In genomic region chr11:100791457-100792049, GRCm38 (mm10) we compare ENCODE assay signal across 14 mouse cellular contexts. TPM values are rescaled to one million over a fixed set of nuclear protein-coding genes. Genes with fewer than 3 reads are reported as not detected.
DNase-seq lines count a peak whose midpoint lies in the region; ATAC-seq and TF ChIP-seq lines count a peak whose summit lies in the region.
"Had no signal": no experiment of that assay in that cellular context is flagged by ENCODE, and none has a peak within 500 bp of the region (broad histone marks: within the 10 kb centered on the region; RNA-seq: fewer than 3 reads in every experiment).

No protein-coding gene starts in this region.

- H3K36me3 ChIP-seq in heart, embryonic 11.5 days (ENCODE audit: control insufficient read depth, insufficient read depth, low read length) = peaks cover 23% of the 10 kb centered on the region
- H3K36me3 ChIP-seq in testis, adult 2 months (ENCODE audit: control insufficient read depth, insufficient read depth, low read length) = no peaks in the 10 kb centered on the region
- H3K36me3 ChIP-seq in liver, embryonic 11.5 days (ENCODE audit: control insufficient read depth, insufficient read depth, low read length) = peaks cover 26% of the 10 kb centered on the region

- TF ChIP-seq CTCF in testis, adult 2 months (IDR thresholded peaks at IDR 0.05; ENCODE audit: control insufficient read depth, insufficient read depth, insufficient replicate concordance, low read depth, low read length) = no peak

- WGBS in heart, embryonic 11.5 days (ENCODE audit: insufficient replicate concordance) = 82% methylated on average over 2 of the region's 2 CpGs
- WGBS in liver, embryonic 11.5 days = 57% methylated on average over 2 of the region's 2 CpGs

- H3K4me3 ChIP-seq in heart, embryonic 11.5 days (ENCODE audit: low read depth, low read length) = no peak overlapping the region
- H3K4me3 ChIP-seq in testis, adult 2 months (ENCODE audit: control insufficient read depth, low read depth, low read length) = no peak overlapping the region
- H3K4me3 ChIP-seq in liver, embryonic 11.5 days (ENCODE audit: low read depth, low read length) = no peak overlapping the region
- H3K4me3 ChIP-seq: forebrain, embryonic 10.5 days; stomach, embryonic 15.5 days had no signal

- peak; percentile 95 for DNase-seq in heart, adult 11 months
- no peak for DNase-seq in testis, postnatal 10 days (ENCODE audit: low spot score)
- DNase-seq in heart, postnatal 4 days = peak; percentile 41
- no peak for DNase-seq in left cerebral cortex, adult 8-10 months (ENCODE audit: low spot score in 2 of 2)
- no peak for DNase-seq in liver, embryonic 11.5 days (ENCODE audit: low spot score)
- DNase-seq: liver, postnatal 0 days had no signal

- H3K27me3 ChIP-seq in heart, embryonic 11.5 days (ENCODE audit: control insufficient read depth, insufficient read depth, low read length) = no peaks in the 10 kb centered on the region
- H3K27me3 ChIP-seq in testis, adult 2 months (ENCODE audit: control insufficient read depth, insufficient read depth, low read length) = no peaks in the 10 kb centered on the region
- no peaks in the 10 kb centered on the region for H3K27me3 ChIP-seq in liver, embryonic 11.5 days (replicated peaks; ENCODE audit: control insufficient read depth, insufficient read depth, low read length)
- H3K27me3 ChIP-seq: stomach, embryonic 15.5 days had no signal

- no peaks in the 10 kb centered on the region for H3K9me3 ChIP-seq in heart, embryonic 11.5 days (replicated peaks; ENCODE audit: control insufficient read depth, low read length)
- no peaks in the 10 kb centered on the region for H3K9me3 ChIP-seq in liver, embryonic 11.5 days (ENCODE audit: control insufficient read depth, low read length)
- H3K9me3 ChIP-seq: forebrain, embryonic 10.5 days; stomach, embryonic 15.5 days had no signal

- ATAC-seq in heart, embryonic 11.5 days (replicated peaks; ENCODE audit: insufficient number of reproducible peaks, low FRiP score, low TSS enrichment) = no peak
- ATAC-seq in liver, embryonic 11.5 days (replicated peaks; ENCODE audit: low FRiP score) = no peak
- ATAC-seq in CD4-positive, CD25-positive, alpha-beta regulatory T cell, adult 4 months = no peak
- ATAC-seq: liver, postnatal 0 days had no signal

- H3K27ac ChIP-seq in heart, embryonic 11.5 days (ENCODE audit: low read depth, low read length) = no peak overlapping the region
- H3K27ac ChIP-seq in testis, adult 2 months (ENCODE audit: control insufficient read depth, insufficient read depth, low read depth, low read length) = peak overlapping the region; percentile 74
- no peak overlapping the region for H3K27ac ChIP-seq in liver, embryonic 11.5 days (ENCODE audit: low read depth, low read length)
- H3K27ac ChIP-seq: forebrain, embryonic 10.5 days; stomach, embryonic 15.5 days had no signal

- H3K9ac ChIP-seq in heart, embryonic 11.5 days (ENCODE audit: low read depth, low read length) = no peak overlapping the region
- no peak overlapping the region for H3K9ac ChIP-seq in liver, embryonic 11.5 days (ENCODE audit: low read depth, low read length)
- H3K9ac ChIP-seq: liver, postnatal 0 days; stomach, embryonic 15.5 days had no signal

- H3K4me2 ChIP-seq in heart, embryonic 11.5 days = no peak overlapping the region
- H3K4me2 ChIP-seq in liver, embryonic 11.5 days = no peak overlapping the region
- H3K4me2 ChIP-seq: stomach, embryonic 15.5 days had no signal

- H3K4me1 ChIP-seq in heart, embryonic 11.5 days (ENCODE audit: control insufficient read depth, insufficient read depth, low read length) = no peaks in the 10 kb centered on the region
- H3K4me1 ChIP-seq in testis, adult 2 months (ENCODE audit: control insufficient read depth, insufficient read depth, low read length) = peaks cover 2% of the 10 kb centered on the region; the same call in 1 of the 2 replicates
- H3K4me1 ChIP-seq in liver, embryonic 11.5 days (replicated peaks; ENCODE audit: control insufficient read depth, insufficient read depth, low read length) = no peaks in the 10 kb centered on the region
- H3K4me1 ChIP-seq: stomach, embryonic 15.5 days had no signal

- no peak for TF ChIP-seq POLR2A in testis, adult 2 months (IDR thresholded peaks at IDR 0.05; ENCODE audit: control insufficient read depth, low read depth, low read length)

RNA-seq across cellular contexts. Expression of gene Ghdc, which starts 20.8 kb away (rescaled TPM):
- 3.8 and 5.3 TPM in 2 replicates for polyA plus RNA-seq in heart, embryonic 11.5 days (2014; fragmentation: Nextera tagmentation; extraction: Ambion mirVana)
- 1.3 and 1.6 TPM in 2 replicates for polyA plus RNA-seq in testis, adult 2 months (2012; rRNA removed)
- 1 to 10 TPM; 7.8 to 9.9 TPM for total RNA-seq in heart, postnatal 4 days (2021)
- 1 to 10 TPM; 6.6 to 9.2 (median 8.0) TPM for total RNA-seq in left cerebral cortex, adult 8-10 months (2022)
- 3.1 and 3.8 TPM in 2 replicates for polyA plus RNA-seq in liver, embryonic 11.5 days (2014; fragmentation: Nextera tagmentation; extraction: Ambion mirVana)
- polyA plus RNA-seq in CD4-positive, CD25-positive, alpha-beta regulatory T cell, adult 4 months (2017; shearing (Covaris generic)) = 1 to 10 TPM; 2.7 to 3.1 TPM

RNA-seq across cellular contexts. Expression of gene Hcrt, which starts 28.8 kb away (rescaled TPM):
- not detected in 2 replicates for polyA plus RNA-seq in heart, embryonic 11.5 days (2014; fragmentation: Nextera tagmentation; extraction: Ambion mirVana)
- 0.36 TPM in 1 of 2 replicates, not detected in the other for polyA plus RNA-seq in testis, adult 2 months (2012; rRNA removed)
- total RNA-seq in heart, postnatal 4 days (2021) = not detected
- not detected for total RNA-seq in left cerebral cortex, adult 8-10 months (2022)
- not detected in 2 replicates for polyA plus RNA-seq in liver, embryonic 11.5 days (2014; fragmentation: Nextera tagmentation; extraction: Ambion mirVana)
- polyA plus RNA-seq in CD4-positive, CD25-positive, alpha-beta regulatory T cell, adult 4 months (2017; shearing (Covaris generic)) = not detected
- total RNA-seq: monocyte, adult 5-6 weeks had no signal
- polyA plus RNA-seq: cerebellum, adult 2 months; forebrain, embryonic 10.5 days; hindbrain, embryonic 11.5 days; liver, postnatal 0 days; stomach, embryonic 15.5 days had no signal

RNA-seq across cellular contexts. Expression of gene Kcnh4, which starts 31.8 kb away (rescaled TPM):
- polyA plus RNA-seq in heart, embryonic 11.5 days (2014; fragmentation: Nextera tagmentation; extraction: Ambion mirVana) = not detected in 2 replicates
- 0.40 and 0.51 TPM in 2 replicates for polyA plus RNA-seq in testis, adult 2 months (2012; rRNA removed)
- not detected for total RNA-seq in heart, postnatal 4 days (2021)
- total RNA-seq in left cerebral cortex, adult 8-10 months (2022) = 10 to 100 TPM; 18.4 to 20.2 (median 18.7) TPM
- polyA plus RNA-seq in liver, embryonic 11.5 days (2014; fragmentation: Nextera tagmentation; extraction: Ambion mirVana) = not detected in 2 replicates
- polyA plus RNA-seq in CD4-positive, CD25-positive, alpha-beta regulatory T cell, adult 4 months (2017; shearing (Covaris generic)) = not detected
- total RNA-seq: monocyte, adult 5-6 weeks had no signal
- polyA plus RNA-seq: liver, postnatal 0 days had no signal

RNA-seq across cellular contexts. Expression of gene Rab5c, which starts 53.5 kb away (rescaled TPM):
- 30.8 and 41.1 TPM in 2 replicates for polyA plus RNA-seq in heart, embryonic 11.5 days (2014; fragmentation: Nextera tagmentation; extraction: Ambion mirVana)
- polyA plus RNA-seq in testis, adult 2 months (2012; rRNA removed) = 90.2 and 90.7 TPM in 2 replicates
- total RNA-seq in heart, postnatal 4 days (2021) = 10 to 100 TPM; 78.8 to 83.6 TPM
- total RNA-seq in left cerebral cortex, adult 8-10 months (2022) = 100 to 1,000 TPM; 148 to 157 (median 154) TPM
- 51.2 TPM in 2 replicates for polyA plus RNA-seq in liver, embryonic 11.5 days (2014; fragmentation: Nextera tagmentation; extraction: Ambion mirVana)
- polyA plus RNA-seq in CD4-positive, CD25-positive, alpha-beta regulatory T cell, adult 4 months (2017; shearing (Covaris generic)) = 10 to 100 TPM; 21.2 to 35.8 TPM

RNA-seq across cellular contexts. Expression of gene Stat5b, which starts 59.0 kb away (rescaled TPM):
- 26.4 and 32.0 TPM in 2 replicates for polyA plus RNA-seq in heart, embryonic 11.5 days (2014; fragmentation: Nextera tagmentation; extraction: Ambion mirVana)
- 1.9 and 2.4 TPM in 2 replicates for polyA plus RNA-seq in testis, adult 2 months (2012; rRNA removed)
- total RNA-seq in heart, postnatal 4 days (2021) = 10 to 100 TPM; 45.4 to 52.4 TPM
- 10 to 100 TPM; 26.8 to 30.9 (median 30.6) TPM for total RNA-seq in left cerebral cortex, adult 8-10 months (2022)
- polyA plus RNA-seq in liver, embryonic 11.5 days (2014; fragmentation: Nextera tagmentation; extraction: Ambion mirVana) = 46.0 and 50.1 TPM in 2 replicates
- polyA plus RNA-seq in CD4-positive, CD25-positive, alpha-beta regulatory T cell, adult 4 months (2017; shearing (Covaris generic)) = 10 to 100 TPM; 39.3 to 53.2 TPM

Comparison
In these comparisons a context has a peak if more than half of its experiments do, and no peak if none do; other contexts are left out.
1. DNase-seq: peak in heart, adult 11 months (single experiment) and heart, postnatal 4 days (single experiment); none in testis, postnatal 10 days (single experiment), left cerebral cortex, adult 8-10 months (0 of 2) and liver, embryonic 11.5 days (single experiment).